Mouse (Mus musculus): ENCODE measurements around the gene Pou2f1. TPM values are rescaled to one million over a fixed set of nuclear protein-coding genes. Genes with fewer than 3 reads are reported as not detected.

The Pou2f1 gene
- total and polyA plus RNA-seq, 2 experiments = 3.6 to 5.8 TPM

DNA sequence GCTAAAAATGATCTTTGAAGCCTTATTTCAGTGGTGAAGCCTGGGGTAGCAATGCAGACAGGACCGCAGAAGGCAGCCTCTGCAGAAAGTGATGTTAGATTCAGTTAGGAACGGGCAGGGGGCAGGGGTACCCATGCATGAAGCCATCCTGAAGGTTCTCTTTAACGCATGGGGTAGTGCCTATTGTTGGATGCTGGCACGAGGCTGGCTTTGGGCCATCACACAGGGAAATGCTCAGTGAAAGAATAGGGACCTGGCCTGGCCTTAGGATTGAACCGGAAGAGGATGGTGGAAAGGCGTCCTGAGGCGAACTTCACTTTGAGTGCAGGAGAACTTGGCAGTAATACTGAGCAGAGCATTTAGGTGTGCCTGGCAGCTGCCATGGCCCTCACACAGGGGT lies 140.4 kb downstream of the Pou2f1 start:
- no peak overlapping the region for H3K9ac ChIP-seq (ENCODE audit: low read depth, low read length)
- H3K79me2 ChIP-seq (ENCODE audit: control insufficient read depth, insufficient read depth, low read length) = no peaks in the 10 kb centered on the region
- TF ChIP-seq CTCF (IDR thresholded peaks at IDR 0.05; ENCODE audit: low read depth, low read length) (no peak), POLR2A (IDR thresholded peaks at IDR 0.05; ENCODE audit: extremely low read depth, insufficient read depth, low read length) (no peak)
- H3K27me3 ChIP-seq (ENCODE audit: control insufficient read depth, insufficient read depth, low read length) = no peaks in the 10 kb centered on the region
- no peaks in the 10 kb centered on the region; the same call in 1 of the 2 replicates for H3K36me3 ChIP-seq (ENCODE audit: control insufficient read depth, insufficient read depth, low read length)
- 87% methylated on average over 7 of the region's 7 CpGs for WGBS
- no peak overlapping the region for H3K27ac ChIP-seq (replicated peaks; ENCODE audit: insufficient read depth, low read depth, low read length)
- no peak for DNase-seq (ENCODE audit: extremely low read depth, low read depth, low spot score)
- H3K4me1 ChIP-seq (ENCODE audit: control insufficient read depth, insufficient read depth, low read length) = no peaks in the 10 kb centered on the region
- H3K4me3 ChIP-seq (ENCODE audit: insufficient read depth, low read depth, low read length) = no peak overlapping the region

DNA sequence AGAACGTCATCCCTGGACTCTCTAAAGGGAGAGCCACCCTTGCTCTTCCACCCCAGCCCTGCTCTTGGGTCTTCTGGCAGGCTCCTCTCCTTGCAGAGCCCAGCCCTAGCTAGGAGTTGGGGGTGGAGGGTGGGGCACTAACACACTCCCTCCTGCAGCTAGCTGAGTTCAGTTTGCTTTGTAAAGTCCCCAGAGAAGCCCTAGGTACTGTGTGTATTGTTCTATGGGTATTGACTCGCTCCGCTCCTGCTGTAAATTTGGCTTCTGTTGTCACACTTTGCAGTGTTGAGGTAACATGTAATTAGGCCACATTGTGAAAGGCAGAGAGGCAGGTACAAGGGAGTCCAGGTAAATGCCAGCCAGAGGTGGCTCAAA lies 141.3 kb downstream of the Pou2f1 start:
- H3K27me3 ChIP-seq (ENCODE audit: control insufficient read depth, insufficient read depth, low read length) = no peaks in the 10 kb centered on the region
- WGBS = 76% methylated on average over 3 of the region's 3 CpGs
- H3K27ac ChIP-seq (replicated peaks; ENCODE audit: insufficient read depth, low read depth, low read length) = no peak overlapping the region
- H3K4me1 ChIP-seq (ENCODE audit: control insufficient read depth, insufficient read depth, low read length) = no peaks in the 10 kb centered on the region
- no peaks in the 10 kb centered on the region; the same call in 1 of the 2 replicates for H3K36me3 ChIP-seq (ENCODE audit: control insufficient read depth, insufficient read depth, low read length)
- DNase-seq (ENCODE audit: extremely low read depth, low read depth, low spot score) = no peak
- H3K4me3 ChIP-seq (ENCODE audit: insufficient read depth, low read depth, low read length) = no peak overlapping the region
- H3K9ac ChIP-seq (ENCODE audit: low read depth, low read length) = no peak overlapping the region
- no peaks in the 10 kb centered on the region for H3K79me2 ChIP-seq (ENCODE audit: control insufficient read depth, insufficient read depth, low read length)
- no peak for TF ChIP-seq CTCF (IDR thresholded peaks at IDR 0.05; ENCODE audit: low read depth, low read length)
- TF ChIP-seq POLR2A (IDR thresholded peaks at IDR 0.05; ENCODE audit: extremely low read depth, insufficient read depth, low read length) = no peak

DNA sequence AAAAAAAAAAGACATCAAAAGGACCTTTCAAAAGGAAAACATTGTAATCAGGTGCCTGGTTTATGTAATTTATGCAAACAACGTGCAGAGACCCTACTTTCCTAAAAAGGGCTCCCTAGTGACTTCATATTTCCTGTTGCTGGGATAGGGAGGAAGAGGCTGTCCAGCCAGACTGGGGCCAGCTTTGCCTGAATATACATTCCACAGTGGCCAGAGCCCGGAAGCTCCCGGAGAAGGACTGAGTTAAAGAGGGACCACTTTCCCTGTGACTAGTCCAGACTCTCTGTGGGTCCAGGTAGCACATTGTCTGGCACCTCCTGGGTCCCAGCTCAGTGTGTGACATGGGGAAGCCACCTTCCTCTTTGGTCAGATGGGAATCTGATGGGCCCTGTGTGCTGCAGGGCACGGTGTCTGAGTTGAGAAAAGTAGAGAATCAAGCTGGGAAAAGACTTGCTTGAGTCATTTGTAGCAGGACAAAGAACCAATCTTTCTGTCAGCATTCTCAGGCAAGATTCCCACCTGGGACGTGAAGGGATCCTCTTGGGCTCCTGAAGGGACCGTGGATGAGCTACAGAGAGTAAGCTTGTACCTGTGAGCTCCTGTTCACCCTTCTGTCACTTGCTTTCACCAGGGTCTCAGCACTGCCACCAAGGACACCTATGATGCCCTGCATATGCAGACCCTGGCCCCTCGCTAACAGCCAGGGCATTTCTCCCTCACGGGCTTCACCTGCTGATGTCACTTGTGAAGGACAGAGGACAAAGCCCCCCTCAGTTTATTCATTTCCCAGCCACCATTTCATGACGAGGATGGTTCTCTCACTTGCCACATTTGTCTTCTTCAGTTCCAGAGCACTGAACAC lies 141.9 kb downstream of the Pou2f1 start:
- no peaks in the 10 kb centered on the region for H3K4me1 ChIP-seq (ENCODE audit: control insufficient read depth, insufficient read depth, low read length)
- no peak overlapping the region for H3K9ac ChIP-seq (ENCODE audit: low read depth, low read length)
- H3K79me2 ChIP-seq (ENCODE audit: control insufficient read depth, insufficient read depth, low read length) = no peaks in the 10 kb centered on the region
- no peak for DNase-seq (ENCODE audit: extremely low read depth, low read depth, low spot score)
- H3K27me3 ChIP-seq (ENCODE audit: control insufficient read depth, insufficient read depth, low read length) = no peaks in the 10 kb centered on the region
- no peak overlapping the region for H3K27ac ChIP-seq (replicated peaks; ENCODE audit: insufficient read depth, low read depth, low read length)
- TF ChIP-seq POLR2A (IDR thresholded peaks at IDR 0.05; ENCODE audit: extremely low read depth, insufficient read depth, low read length) (no peak), CTCF (IDR thresholded peaks at IDR 0.05; ENCODE audit: low read depth, low read length) (no peak)
- WGBS = 78% methylated on average over 9 of the region's 9 CpGs
- no peaks in the 10 kb centered on the region; the same call in 1 of the 2 replicates for H3K36me3 ChIP-seq (ENCODE audit: control insufficient read depth, insufficient read depth, low read length)
- no peak overlapping the region for H3K4me3 ChIP-seq (ENCODE audit: insufficient read depth, low read depth, low read length)

DNA sequence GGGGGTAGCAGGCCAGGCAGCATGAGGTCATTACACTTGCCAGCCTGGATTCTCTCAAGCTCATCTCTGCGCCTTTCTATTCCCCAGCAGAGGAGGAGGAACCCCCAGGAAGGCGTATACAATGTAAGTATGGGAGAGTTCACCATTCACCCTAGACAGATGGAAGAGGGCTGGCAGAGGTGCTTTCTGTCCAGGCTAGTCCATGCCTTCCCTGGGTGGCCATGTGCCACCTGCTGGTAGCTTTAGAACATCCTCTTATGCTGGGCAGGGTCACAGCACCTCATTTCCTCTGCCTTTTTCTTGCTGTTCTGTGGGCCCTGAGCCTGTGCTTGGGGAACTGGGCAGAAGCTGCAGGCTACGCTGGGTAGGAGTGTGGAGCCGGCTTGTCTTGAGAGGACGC lies 144.1 kb downstream of the Pou2f1 start:
- Histone ChIP-seq H3K79me2 (ENCODE audit: control insufficient read depth, insufficient read depth, low read length) (no peaks in the 10 kb centered on the region), H3K9ac (ENCODE audit: low read depth, low read length) (no peak overlapping the region), H3K4me3 (ENCODE audit: insufficient read depth, low read depth, low read length) (no peak overlapping the region), H3K27me3 (ENCODE audit: control insufficient read depth, insufficient read depth, low read length) (no peaks in the 10 kb centered on the region), H3K36me3 (ENCODE audit: control insufficient read depth, insufficient read depth, low read length) (no peaks in the 10 kb centered on the region), H3K27ac (replicated peaks; ENCODE audit: insufficient read depth, low read depth, low read length) (no peak overlapping the region), H3K4me1 (ENCODE audit: control insufficient read depth, insufficient read depth, low read length) (no peaks in the 10 kb centered on the region)
- no peak for DNase-seq (ENCODE audit: extremely low read depth, low read depth, low spot score)
- 86% methylated on average over 5 of the region's 5 CpGs for WGBS
- TF ChIP-seq CTCF (IDR thresholded peaks at IDR 0.05; ENCODE audit: low read depth, low read length) (peak; percentile 69), POLR2A (IDR thresholded peaks at IDR 0.05; ENCODE audit: extremely low read depth, insufficient read depth, low read length) (no peak)

DNA sequence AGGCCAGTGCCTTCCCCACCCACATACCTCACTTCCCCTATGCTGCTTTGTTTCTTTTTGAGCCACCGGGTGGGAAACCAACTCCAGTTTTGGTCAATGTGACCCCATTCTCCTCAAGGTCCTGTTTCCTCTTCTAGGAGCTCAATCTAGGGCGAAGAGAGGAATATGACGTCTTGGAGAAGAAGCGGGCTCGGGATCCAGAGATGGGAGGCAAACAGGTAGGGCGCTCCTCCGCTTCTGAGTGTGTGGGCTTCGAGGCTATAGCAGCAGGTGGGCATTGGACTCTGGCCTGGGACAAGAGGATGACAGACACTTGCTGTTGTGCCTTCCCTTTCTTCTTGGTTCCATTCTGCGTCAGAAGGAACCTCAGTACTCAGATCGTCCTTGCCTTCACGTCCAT lies 145.2 kb downstream of the Pou2f1 start:
- H3K4me1 ChIP-seq (ENCODE audit: control insufficient read depth, insufficient read depth, low read length) = no peaks in the 10 kb centered on the region
- no peak for DNase-seq (ENCODE audit: extremely low read depth, low read depth, low spot score)
- 89% methylated on average over 11 of the region's 11 CpGs for WGBS
- H3K36me3 ChIP-seq (ENCODE audit: control insufficient read depth, insufficient read depth, low read length) = no peaks in the 10 kb centered on the region
- no peaks in the 10 kb centered on the region for H3K27me3 ChIP-seq (ENCODE audit: control insufficient read depth, insufficient read depth, low read length)
- TF ChIP-seq CTCF (IDR thresholded peaks at IDR 0.05; ENCODE audit: low read depth, low read length) = no peak
- no peak for TF ChIP-seq POLR2A (IDR thresholded peaks at IDR 0.05; ENCODE audit: extremely low read depth, insufficient read depth, low read length)
- no peaks in the 10 kb centered on the region for H3K79me2 ChIP-seq (ENCODE audit: control insufficient read depth, insufficient read depth, low read length)
- H3K9ac ChIP-seq (ENCODE audit: low read depth, low read length) = no peak overlapping the region
- no peak overlapping the region for H3K4me3 ChIP-seq (ENCODE audit: insufficient read depth, low read depth, low read length)
- H3K27ac ChIP-seq (replicated peaks; ENCODE audit: insufficient read depth, low read depth, low read length) = no peak overlapping the region

Measured in liver, adult 2 months (tissue).